Mouse (Mus musculus) C2C12 (cell line): ENCODE measurements at regions not wholly inside any gene's neighbourhood (a gene's known extent, or its start where the extent isn't known, plus 50 kb on each side); places are given as distances from the start of the nearest gene placed in this dataset.

Experiments used
- H3K27me3 ChIP-seq: one replicate; pipeline ENCODE4 v1.6.1; 2011; ENCODE audit not compliant: control insufficient read depth, insufficient read depth, insufficient read length
- H3K36me3 ChIP-seq: one replicate; pipeline ENCODE4 v1.6.1; 2011; ENCODE audit not compliant: control insufficient read depth, insufficient read depth
- H3K4me3 ChIP-seq: one replicate; pipeline ENCODE4 v1.5.1; 2011; ENCODE audit warnings: mild to moderate bottlenecking, control low read depth; ENCODE audit not compliant: poor library complexity, insufficient read depth, severe bottlenecking
- H3K79me2 ChIP-seq: one replicate; pipeline ENCODE4 v1.6.1; 2011; ENCODE audit not compliant: control insufficient read depth, insufficient read depth
- H3K79me3 ChIP-seq: one replicate; pipeline ENCODE4 v1.6.1; 2011; ENCODE audit warnings: low read depth, control low read depth
- H3ac ChIP-seq: one replicate; pipeline ENCODE3; 2011; ENCODE audit warnings: low read depth; ENCODE audit not compliant: control insufficient read depth, insufficient read length
- CEBPB ChIP-seq: IDR thresholded peaks from one replicate; pipeline ENCODE4 v1.6.1; 2011; ENCODE audit warnings: low read depth, mild to moderate bottlenecking, control low read depth, moderate library complexity
- CTCF ChIP-seq: IDR thresholded peaks from one replicate; pipeline ENCODE4 v1.5.1; 2011; ENCODE audit not compliant: control insufficient read depth, insufficient read depth, insufficient read length
- FOSL1 ChIP-seq: IDR thresholded peaks from one replicate; pipeline ENCODE4 v1.8.0; 2011; ENCODE audit warnings: mild to moderate bottlenecking, low read length; ENCODE audit not compliant: poor library complexity, insufficient read depth, severe bottlenecking
- MAX ChIP-seq: IDR thresholded peaks from one replicate; pipeline ENCODE4 v1.6.1; 2011; ENCODE audit warnings: mild to moderate bottlenecking, control low read depth
- MYOD1 ChIP-seq: IDR thresholded peaks from one replicate; pipeline ENCODE4 v1.6.1; 2011; ENCODE audit warnings: low read depth; ENCODE audit not compliant: control insufficient read depth, insufficient read length
- MYOG ChIP-seq: IDR thresholded peaks from one replicate; pipeline ENCODE4 v1.6.1; 2011; ENCODE audit not compliant: control insufficient read depth, insufficient read length; ENCODE audit errors: extremely low read depth
- USF1 ChIP-seq: IDR thresholded peaks from one replicate; pipeline ENCODE4 v1.6.1; 2011; ENCODE audit warnings: low read depth, mild to moderate bottlenecking, control low read depth, moderate library complexity

GRCm38 (mm10) chr16:25478300-25478699 is 191.7 kb downstream of the Tprg start:
- H3K4me3 ChIP-seq, result no peak overlapping the region
- no peaks in the 10 kb centered on the region for H3K79me2 ChIP-seq
- TF ChIP-seq MYOG (no peak), MAX (no peak), FOSL1 (no peak), USF1 (no peak), CTCF (no peak), MYOD1 (no peak), CEBPB (no peak)
- no peaks in the 10 kb centered on the region for H3K36me3 ChIP-seq
- no peaks in the 10 kb centered on the region for H3K79me3 ChIP-seq
- no peak overlapping the region for H3ac ChIP-seq
- no peaks in the 10 kb centered on the region for H3K27me3 ChIP-seq

GRCm38 (mm10) chr16:25483831-25484254 is 197.2 kb downstream of the Tprg start:
- no peaks in the 10 kb centered on the region for H3K27me3 ChIP-seq
- H3ac ChIP-seq, result no peak overlapping the region
- TF ChIP-seq FOSL1 (no peak), MYOG (no peak), MYOD1 (no peak), CEBPB (no peak), USF1 (no peak), MAX (no peak), CTCF (no peak)
- H3K4me3 ChIP-seq, result no peak overlapping the region
- no peaks in the 10 kb centered on the region for H3K36me3 ChIP-seq
- H3K79me2 ChIP-seq, result no peaks in the 10 kb centered on the region
- no peaks in the 10 kb centered on the region for H3K79me3 ChIP-seq

GRCm38 (mm10) chr16:25485007-25485406 is 198.4 kb downstream of the Tprg start:
- Histone ChIP-seq H3K36me3 (no peaks in the 10 kb centered on the region), H3K27me3 (no peaks in the 10 kb centered on the region), H3K79me2 (no peaks in the 10 kb centered on the region), H3K79me3 (no peaks in the 10 kb centered on the region), H3ac (no peak overlapping the region), H3K4me3 (no peak overlapping the region)
- TF ChIP-seq MYOG (no peak), CEBPB (peak; percentile 65), MYOD1 (no peak), FOSL1 (peak; percentile 20), MAX (peak; percentile 61), CTCF (no peak), USF1 (no peak)

- H3ac ChIP-seq, result no peak overlapping the region
- H3K79me2 ChIP-seq, result no peaks in the 10 kb centered on the region
- no peaks in the 10 kb centered on the region for H3K79me3 ChIP-seq
- H3K4me3 ChIP-seq, result no peak overlapping the region
- no peaks in the 10 kb centered on the region for H3K36me3 ChIP-seq
- no peaks in the 10 kb centered on the region for H3K27me3 ChIP-seq
- TF ChIP-seq MYOG (no peak), CEBPB (peak; percentile 40), MAX (no peak), FOSL1 (no peak), MYOD1 (peak; percentile 32)
Measured at GRCm38 (mm10) chr16:25486477-25487094, 197.0 kb upstream of the Trp63 start.

GRCm38 (mm10) chr16:25490847-25491246 is 192.7 kb upstream of the Trp63 start:
- Histone ChIP-seq H3K79me2 (no peaks in the 10 kb centered on the region), H3K4me3 (no peak overlapping the region), H3ac (no peak overlapping the region), H3K36me3 (no peaks in the 10 kb centered on the region), H3K79me3 (no peaks in the 10 kb centered on the region), H3K27me3 (no peaks in the 10 kb centered on the region)
- TF ChIP-seq USF1 (no peak), FOSL1 (no peak), MYOG (no peak), CTCF (no peak), MAX (no peak), CEBPB (no peak), MYOD1 (no peak)
